Mouse (Mus musculus): ENCODE results near the gene Lsm14a. TPM values are rescaled to one million over a fixed set of nuclear protein-coding genes. Genes with fewer than 3 reads are reported as not detected.

Lsm14a gene
- polyA plus RNA-seq, 1 experiment from 2014 or later: 31.2 TPM

GRCm38 (mm10) chr7:34323351-34323750 lies 69.8 kb downstream of the Lsm14a start:
- Histone ChIP-seq H3K9ac (replicated peaks) (no peak overlapping the region), H3K27me3 (ENCODE audit: insufficient read depth, low read length) (no peaks in the 10 kb centered on the region), H3K27ac (ENCODE audit: low read depth) (no peak overlapping the region), H3K9me3 (ENCODE audit: low read length) (no peaks in the 10 kb centered on the region), H3K36me3 (replicated peaks; ENCODE audit: insufficient read depth, low read length) (no peaks in the 10 kb centered on the region), H3K4me3 (ENCODE audit: low read depth, low read length) (no peak overlapping the region), H3K4me2 (ENCODE audit: low read depth, low read length) (no peak overlapping the region), H3K4me1 (ENCODE audit: insufficient read depth) (no peaks in the 10 kb centered on the region)
- ATAC-seq (no peak), DNase-seq (no peak)
- TF ChIP-seq EP300 (IDR thresholded peaks at IDR 0.05; ENCODE audit: low read depth): no peak
- TF ChIP-seq CTCF (IDR thresholded peaks at IDR 0.05; ENCODE audit: low read depth): no peak
- 85% methylated on average over 8 of the region's 8 CpGs for whole genome bisulfite sequencing (ENCODE audit: insufficient replicate concordance)

GRCm38 (mm10) chr7:34321958-34322357 lies 71.2 kb downstream of the Lsm14a start:
- DNase-seq (no peak), ATAC-seq (no peak)
- no peak overlapping the region for H3K4me3 ChIP-seq (ENCODE audit: low read depth, low read length)
- H3K4me1 ChIP-seq (ENCODE audit: insufficient read depth): no peaks in the 10 kb centered on the region
- H3K4me2 ChIP-seq (ENCODE audit: low read depth, low read length): no peak overlapping the region
- TF ChIP-seq CTCF (IDR thresholded peaks at IDR 0.05; ENCODE audit: low read depth): no peak
- no peak for TF ChIP-seq EP300 (IDR thresholded peaks at IDR 0.05; ENCODE audit: low read depth)
- H3K36me3 ChIP-seq (replicated peaks; ENCODE audit: insufficient read depth, low read length): no peaks in the 10 kb centered on the region
- H3K9me3 ChIP-seq (ENCODE audit: low read length): no peaks in the 10 kb centered on the region
- H3K9ac ChIP-seq (replicated peaks): no peak overlapping the region
- no peak overlapping the region for H3K27ac ChIP-seq (ENCODE audit: low read depth)
- no peaks in the 10 kb centered on the region for H3K27me3 ChIP-seq (ENCODE audit: insufficient read depth, low read length)
- WGBS (ENCODE audit: insufficient replicate concordance): 83% methylated on average over 4 of the region's 4 CpGs

DNA sequence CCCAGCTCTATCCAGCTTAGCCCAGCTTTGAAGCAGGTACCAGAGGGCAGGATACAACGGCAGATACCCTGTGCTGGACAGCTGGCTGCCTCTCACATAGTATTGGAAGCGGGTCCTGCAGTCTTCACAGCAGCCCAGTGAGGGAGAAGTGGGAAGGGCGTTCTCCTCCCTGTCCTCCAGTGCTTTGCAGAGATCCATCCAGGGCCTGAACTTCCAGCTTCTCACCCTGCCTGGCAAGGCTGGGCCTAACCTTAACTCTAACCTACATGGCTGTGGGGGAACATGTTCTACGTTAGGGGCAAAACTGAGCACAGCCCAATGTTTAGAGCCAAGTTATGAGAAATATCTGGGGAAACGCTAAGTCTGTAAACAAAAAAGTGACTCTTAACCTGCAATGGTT lies 72.0 kb downstream of the Lsm14a start:
- no peaks in the 10 kb centered on the region for H3K4me1 ChIP-seq (ENCODE audit: insufficient read depth)
- H3K27me3 ChIP-seq (ENCODE audit: insufficient read depth, low read length): no peaks in the 10 kb centered on the region
- no peak overlapping the region for H3K9ac ChIP-seq (replicated peaks)
- WGBS (ENCODE audit: insufficient replicate concordance): 73% methylated on average over 5 of the region's 5 CpGs
- DNase-seq (no peak), ATAC-seq (no peak)
- no peaks in the 10 kb centered on the region for H3K9me3 ChIP-seq (ENCODE audit: low read length)
- no peak overlapping the region for H3K4me2 ChIP-seq (ENCODE audit: low read depth, low read length)
- H3K27ac ChIP-seq (ENCODE audit: low read depth): no peak overlapping the region
- H3K4me3 ChIP-seq (ENCODE audit: low read depth, low read length): no peak overlapping the region
- no peak for TF ChIP-seq CTCF (IDR thresholded peaks at IDR 0.05; ENCODE audit: low read depth)
- TF ChIP-seq EP300 (IDR thresholded peaks at IDR 0.05; ENCODE audit: low read depth): no peak
- no peaks in the 10 kb centered on the region for H3K36me3 ChIP-seq (replicated peaks; ENCODE audit: insufficient read depth, low read length)

DNA sequence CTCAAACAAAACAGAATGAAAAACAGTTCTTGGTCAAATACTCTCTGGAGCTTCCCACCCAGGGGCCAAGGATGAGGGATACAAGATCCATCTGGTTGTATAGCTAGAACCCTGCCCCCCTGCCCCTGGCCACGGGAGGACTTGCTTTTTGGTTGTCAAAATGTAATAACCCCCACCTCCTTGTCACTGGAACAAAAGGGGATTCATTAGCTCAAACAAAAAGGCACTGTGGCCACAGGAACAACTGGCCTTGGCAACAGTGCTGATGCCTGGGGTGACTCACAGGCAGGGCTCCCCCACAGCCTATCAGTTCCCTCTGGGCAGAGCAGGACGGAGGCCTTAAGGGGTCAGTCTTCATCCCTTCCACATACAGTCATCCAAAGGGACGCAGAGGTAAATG lies 73.2 kb downstream of the Lsm14a start:
- ATAC-seq (no peak), DNase-seq (no peak)
- H3K9me3 ChIP-seq (ENCODE audit: low read length): no peaks in the 10 kb centered on the region
- no peak overlapping the region for H3K4me2 ChIP-seq (ENCODE audit: low read depth, low read length)
- H3K9ac ChIP-seq (replicated peaks): no peak overlapping the region
- H3K36me3 ChIP-seq (replicated peaks; ENCODE audit: insufficient read depth, low read length): no peaks in the 10 kb centered on the region
- no peak overlapping the region for H3K27ac ChIP-seq (ENCODE audit: low read depth)
- WGBS (ENCODE audit: insufficient replicate concordance): 48% methylated on average over 3 of the region's 3 CpGs
- no peak overlapping the region for H3K4me3 ChIP-seq (ENCODE audit: low read depth, low read length)
- no peaks in the 10 kb centered on the region for H3K27me3 ChIP-seq (ENCODE audit: insufficient read depth, low read length)
- H3K4me1 ChIP-seq (ENCODE audit: insufficient read depth): no peaks in the 10 kb centered on the region
- TF ChIP-seq CTCF (IDR thresholded peaks at IDR 0.05; ENCODE audit: low read depth) (no peak), EP300 (IDR thresholded peaks at IDR 0.05; ENCODE audit: low read depth) (no peak)

DNA sequence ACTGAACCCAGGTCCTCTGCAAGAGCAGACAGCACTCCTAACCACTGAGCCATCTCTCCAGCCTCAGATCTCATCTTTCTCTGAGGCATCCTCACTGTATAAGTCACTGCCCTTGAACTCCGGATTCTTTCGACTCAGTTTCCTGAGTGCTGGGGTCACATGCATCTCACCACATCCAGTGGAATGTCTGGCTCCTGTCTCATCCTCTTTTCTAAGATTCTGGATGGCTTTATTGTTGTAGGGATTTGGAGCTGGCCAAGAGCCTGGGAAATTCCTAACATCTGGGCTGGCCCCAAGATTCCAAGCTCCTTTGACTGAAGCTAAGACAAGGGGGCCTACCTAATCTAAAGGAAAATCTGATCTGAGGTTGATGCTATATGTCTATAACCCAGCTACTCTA lies 74.0 kb downstream of the Lsm14a start:
- Histone ChIP-seq H3K36me3 (replicated peaks; ENCODE audit: insufficient read depth, low read length) (no peaks in the 10 kb centered on the region), H3K9me3 (ENCODE audit: low read length) (no peaks in the 10 kb centered on the region), H3K4me3 (ENCODE audit: low read depth, low read length) (no peak overlapping the region), H3K9ac (replicated peaks) (no peak overlapping the region), H3K4me1 (ENCODE audit: insufficient read depth) (no peaks in the 10 kb centered on the region), H3K27me3 (ENCODE audit: insufficient read depth, low read length) (no peaks in the 10 kb centered on the region), H3K27ac (ENCODE audit: low read depth) (no peak overlapping the region), H3K4me2 (ENCODE audit: low read depth, low read length) (no peak overlapping the region)
- ATAC-seq: no peak
- DNase-seq: no peak
- 84% methylated on average over 2 of the region's 2 CpGs for WGBS (ENCODE audit: insufficient replicate concordance)
- TF ChIP-seq EP300 (IDR thresholded peaks at IDR 0.05; ENCODE audit: low read depth) (no peak), CTCF (IDR thresholded peaks at IDR 0.05; ENCODE audit: low read depth) (no peak)

GRCm38 (mm10) chr7:34317901-34318476 lies 75.1 kb downstream of the Lsm14a start:
- H3K9me3 ChIP-seq (ENCODE audit: low read length): no peaks in the 10 kb centered on the region
- H3K9ac ChIP-seq (replicated peaks): no peak overlapping the region
- 60% methylated on average over 7 of the region's 7 CpGs for WGBS (ENCODE audit: insufficient replicate concordance)
- no peaks in the 10 kb centered on the region for H3K36me3 ChIP-seq (replicated peaks; ENCODE audit: insufficient read depth, low read length)
- H3K4me3 ChIP-seq (ENCODE audit: low read depth, low read length): no peak overlapping the region
- DNase-seq (no peak), ATAC-seq (no peak)
- TF ChIP-seq CTCF (IDR thresholded peaks at IDR 0.05; ENCODE audit: low read depth) (no peak), EP300 (IDR thresholded peaks at IDR 0.05; ENCODE audit: low read depth) (no peak)
- no peak overlapping the region for H3K4me2 ChIP-seq (ENCODE audit: low read depth, low read length)
- peak overlapping the region; percentile 29; the same call in 1 of the 2 replicates for H3K27ac ChIP-seq (ENCODE audit: low read depth)
- H3K27me3 ChIP-seq (ENCODE audit: insufficient read depth, low read length): no peaks in the 10 kb centered on the region
- H3K4me1 ChIP-seq (ENCODE audit: insufficient read depth): peaks cover 4% of the 10 kb centered on the region; the same call in 1 of the 2 replicates

All from liver, postnatal 0 days (tissue).